Mouse (Mus musculus): ENCODE results near the gene Art4.

DNA sequence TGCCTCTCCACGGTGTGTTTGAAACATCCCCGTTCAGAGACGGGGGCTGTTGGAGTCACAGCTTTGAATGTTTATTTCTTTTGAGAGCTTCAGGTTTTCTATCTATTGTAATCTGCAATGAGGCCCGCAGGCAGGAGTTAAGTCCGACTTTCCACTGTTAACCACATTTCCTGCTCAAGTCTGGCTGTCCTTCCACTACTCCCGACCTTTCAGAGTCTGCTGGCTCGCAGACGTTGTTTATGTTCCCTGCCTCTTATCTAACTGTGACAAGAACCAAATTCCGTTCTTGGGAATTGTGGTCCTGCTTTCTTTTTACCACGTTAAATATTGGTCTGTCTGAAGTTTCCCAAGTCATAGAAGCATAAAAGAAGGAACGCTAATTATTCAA, 334 bp upstream of the Art4 start:
- TF ChIP-seq CTCF (IDR thresholded peaks at IDR 0.05; ENCODE audit: control insufficient read depth, insufficient read depth, insufficient replicate concordance, low read depth, low read length) (no peak), POLR2A (IDR thresholded peaks at IDR 0.05; ENCODE audit: control insufficient read depth, low read depth, low read length) (no peak)

Measured in testis, adult 2 months (tissue).